Mouse (Mus musculus) midbrain, postnatal 0 days (tissue): ENCODE data around the gene 4930564D02Rik. TPM values are rescaled to one million over a fixed set of nuclear protein-coding genes. Genes with fewer than 3 reads are reported as not detected.

Experiments used
- ATAC-seq: fragments of 200-750 bp; cut with Nextera tagmentation; 2 replicates; pipeline ENCODE4 v1.8.0; 2017; ENCODE audit warnings: moderate number of reproducible peaks, mild to moderate bottlenecking, moderate TSS enrichment, moderate library complexity; ENCODE audit not compliant: low FRiP score
- DNase-seq: peaks from one replicate; pipeline ENCODE4 v3.0.0-alpha.2; 2015; ENCODE audit warnings: low spot score
- H3K27ac ChIP-seq: fragments of 300-500 bp; sonication (generic); 2 replicates; pipeline ENCODE4 v1.5.1; 2014; ENCODE audit warnings: low read depth, mild to moderate bottlenecking, low read length, mixed read lengths
- H3K27me3 ChIP-seq: fragments of 300-500 bp; sonication (generic); 2 replicates; pipeline ENCODE4 v1.6.1; 2014; ENCODE audit warnings: low read length, control low read depth, mixed read lengths; ENCODE audit not compliant: insufficient read depth
- H3K36me3 ChIP-seq: fragments of 300-500 bp; sonication (generic); 2 replicates; pipeline ENCODE4 v1.6.1; 2014; ENCODE audit warnings: low read length, control low read depth, mixed read lengths; ENCODE audit not compliant: insufficient read depth
- H3K4me1 ChIP-seq: fragments of 300-500 bp; sonication (generic); 2 replicates; pipeline ENCODE4 v1.6.1; 2014; ENCODE audit warnings: mild to moderate bottlenecking, control low read depth, antibody characterized with exemption, low read length, mixed read lengths; ENCODE audit not compliant: insufficient read depth
- H3K4me2 ChIP-seq: fragments of 300-500 bp; sonication (generic); 2 replicates; pipeline ENCODE4 v1.6.1; 2014; ENCODE audit warnings: low read depth, mild to moderate bottlenecking, low read length, mixed read lengths; ENCODE audit not compliant: poor library complexity, severe bottlenecking
- H3K4me3 ChIP-seq: fragments of 300-500 bp; sonication (generic); 2 replicates; pipeline ENCODE4 v1.5.1; 2014; ENCODE audit warnings: low read depth, mild to moderate bottlenecking, low read length, moderate library complexity
- H3K9ac ChIP-seq: fragments of 300-500 bp; sonication (generic); replicated peaks from 2 replicates; pipeline ENCODE4 v1.6.1; 2014; ENCODE audit warnings: mild to moderate bottlenecking, low read length, moderate library complexity, mixed read lengths; ENCODE audit not compliant: poor library complexity, severe bottlenecking
- H3K9me3 ChIP-seq: fragments of 300-500 bp; sonication (generic); 2 replicates; pipeline ENCODE4 v1.6.1; 2016; ENCODE audit warnings: low read length, control low read depth
- CTCF ChIP-seq: IDR thresholded peaks from 2 replicates; pipeline ENCODE4 v1.5.1; 2016; ENCODE audit warnings: antibody characterized with exemption, mild to moderate bottlenecking
- WGBS: fragments of 180-500 bp; shearing (Covaris S2); extraction: QIAGEN DNeasy Blood & Tissue Kit; methylation state at CpG from one replicate; pipeline ENCODE4 v1.1.7; 2014; 5-methylcytosine and 5-hydroxymethylcytosine counted together
- polyA plus RNA-seq: library from polyadenylated mRNA; unstranded; fragments of >200 nt; fragmentation: Nextera tagmentation; extraction: Ambion mirVana; gene quantifications from 2 replicates; pipeline ENCODE4 v1.2.1, GENCODE M21; 2015
- total RNA-seq: library from RNA; depleted of rRNA; stranded (reverse); fragments of >200 nt; gene quantifications from 2 replicates; pipeline ENCODE4 v1.2.3, GENCODE M21; 2014; rRNA removed

Gene 4930564D02Rik
- total and polyA plus RNA-seq, 2 experiments from 2014 or later: not detected

GRCm38 (mm10) chr3:105105827-105106226, 39.2 kb downstream of the 4930564D02Rik start:
- Histone ChIP-seq H3K4me1 (peaks cover 4% of the 10 kb centered on the region; the same call in 1 of the 2 replicates), H3K36me3 (no peaks in the 10 kb centered on the region), H3K9ac (no peak overlapping the region), H3K4me3 (no peak overlapping the region), H3K27ac (no peak overlapping the region), H3K27me3 (no peaks in the 10 kb centered on the region), H3K4me2 (no peak overlapping the region), H3K9me3 (no peaks in the 10 kb centered on the region)
- no peak for DNase-seq
- WGBS: 90% methylated on average over 4 of the region's 4 CpGs
- no peak for ATAC-seq
- no peak for TF ChIP-seq CTCF

- WGBS: 89% methylated on average over 4 of the region's 4 CpGs
Measured at GRCm38 (mm10) chr3:105113859-105114258, 47.2 kb downstream of the 4930564D02Rik start.

GRCm38 (mm10) chr3:105114269-105114668, 47.6 kb downstream of the 4930564D02Rik start:
- no peaks in the 10 kb centered on the region for H3K27me3 ChIP-seq
- DNase-seq (peak; percentile 78), ATAC-seq (peak; percentile 27; the same call in 1 of the 2 replicates)
- H3K27ac ChIP-seq: no peak overlapping the region
- no peak overlapping the region for H3K4me3 ChIP-seq
- no peaks in the 10 kb centered on the region for H3K4me1 ChIP-seq
- no peaks in the 10 kb centered on the region for H3K9me3 ChIP-seq
- WGBS: 22% methylated on average over 2 of the region's 2 CpGs
- no peak overlapping the region for H3K4me2 ChIP-seq
- no peaks in the 10 kb centered on the region for H3K36me3 ChIP-seq
- H3K9ac ChIP-seq: no peak overlapping the region
- TF ChIP-seq CTCF: peak; percentile 78

More at GRCm38 (mm10) chr3:105113859-105114258, 47.2 kb downstream of the 4930564D02Rik start:
- ATAC-seq (no peak), DNase-seq (no peak)
- Histone ChIP-seq H3K36me3 (no peaks in the 10 kb centered on the region), H3K27me3 (no peaks in the 10 kb centered on the region), H3K4me1 (no peaks in the 10 kb centered on the region), H3K27ac (no peak overlapping the region), H3K4me2 (no peak overlapping the region), H3K9me3 (no peaks in the 10 kb centered on the region), H3K4me3 (no peak overlapping the region), H3K9ac (no peak overlapping the region)
- no peak for TF ChIP-seq CTCF

- no peak for DNase-seq
- Histone ChIP-seq H3K9me3 (no peaks in the 10 kb centered on the region), H3K27ac (no peak overlapping the region), H3K4me2 (no peak overlapping the region), H3K4me3 (no peak overlapping the region), H3K4me1 (no peaks in the 10 kb centered on the region), H3K9ac (no peak overlapping the region), H3K27me3 (no peaks in the 10 kb centered on the region), H3K36me3 (no peaks in the 10 kb centered on the region)
- no peak for TF ChIP-seq CTCF
- WGBS: 90% methylated on average over 4 of the region's 4 CpGs
- no peak for ATAC-seq
Measured at GRCm38 (mm10) chr3:105116596-105116995, 50.0 kb downstream of the 4930564D02Rik start.

GRCm38 (mm10) chr3:105123776-105124175, 57.1 kb downstream of the 4930564D02Rik start:
- ATAC-seq: no peak
- no peak overlapping the region for H3K4me2 ChIP-seq
- H3K9ac ChIP-seq: no peak overlapping the region
- no peaks in the 10 kb centered on the region for H3K27me3 ChIP-seq
- 87% methylated on average over 3 of the region's 3 CpGs for whole genome bisulfite sequencing
- TF ChIP-seq CTCF: no peak
- DNase-seq: no peak
- H3K36me3 ChIP-seq: no peaks in the 10 kb centered on the region
- no peaks in the 10 kb centered on the region for H3K4me1 ChIP-seq
- no peaks in the 10 kb centered on the region for H3K9me3 ChIP-seq
- no peak overlapping the region for H3K27ac ChIP-seq
- no peak overlapping the region for H3K4me3 ChIP-seq

GRCm38 (mm10) chr3:105127881-105128280, 61.2 kb downstream of the 4930564D02Rik start:
- H3K9me3 ChIP-seq: no peaks in the 10 kb centered on the region
- H3K27me3 ChIP-seq: no peaks in the 10 kb centered on the region
- DNase-seq: peak; percentile 19
- H3K4me2 ChIP-seq: no peak overlapping the region
- H3K4me3 ChIP-seq: no peak overlapping the region
- no peak for TF ChIP-seq CTCF
- no peaks in the 10 kb centered on the region for H3K4me1 ChIP-seq
- ATAC-seq: 0 out of 2 replicates have a peak, but pooled peaks have one; percentile 60
- no peak overlapping the region for H3K27ac ChIP-seq
- H3K9ac ChIP-seq: no peak overlapping the region
- 46% methylated on average over 7 of the region's 7 CpGs for WGBS
- H3K36me3 ChIP-seq: no peaks in the 10 kb centered on the region

Other genes with a start within 250 kb of the 4930564D02Rik start
- gene Mov10, start 248.3 kb upstream of the 4930564D02Rik start, total RNA-seq: 7.9 and 18.2 TPM in 2 replicates
- gene Mov10, start 248.3 kb upstream of the 4930564D02Rik start, polyA plus RNA-seq: 6.1 and 7.7 TPM in 2 replicates
- 33.6 and 40.0 TPM in 2 replicates for gene St7l, start 202.8 kb upstream of the 4930564D02Rik start, total RNA-seq
- 31.7 and 34.5 TPM in 2 replicates for gene St7l, start 202.8 kb upstream of the 4930564D02Rik start, polyA plus RNA-seq
- gene Capza1, start 202.3 kb upstream of the 4930564D02Rik start, total RNA-seq: 110 and 112 TPM in 2 replicates
- 99.2 and 103 TPM in 2 replicates for gene Capza1, start 202.3 kb upstream of the 4930564D02Rik start, polyA plus RNA-seq
- 2.2 and 3.2 TPM in 2 replicates for gene Wnt2b, start 104.9 kb upstream of the 4930564D02Rik start, total RNA-seq
- gene Wnt2b, start 104.9 kb upstream of the 4930564D02Rik start, polyA plus RNA-seq: 0.54 and 0.66 TPM in 2 replicates
- 34.1 and 36.7 TPM in 2 replicates for gene Cttnbp2nl, start 13.7 kb upstream of the 4930564D02Rik start, total RNA-seq
- 41.9 and 45.7 TPM in 2 replicates for gene Cttnbp2nl, start 13.7 kb upstream of the 4930564D02Rik start, polyA plus RNA-seq